Mouse (Mus musculus) cerebellum, postnatal 4 days (tissue): Measurements from ENCODE around the gene Flnb.
A peak's percentile ranks its signal among the peaks of the same experiment; 100 is the strongest.

ENCODE experiments used
- DNase-seq, 2 experiments: peaks; one replicate each; pipeline ENCODE4 v3.0.0; 2022; ENCODE audit warnings: low spot score in 2 of 2, mixed read lengths in 1 of 2

Flnb gene

DNA sequence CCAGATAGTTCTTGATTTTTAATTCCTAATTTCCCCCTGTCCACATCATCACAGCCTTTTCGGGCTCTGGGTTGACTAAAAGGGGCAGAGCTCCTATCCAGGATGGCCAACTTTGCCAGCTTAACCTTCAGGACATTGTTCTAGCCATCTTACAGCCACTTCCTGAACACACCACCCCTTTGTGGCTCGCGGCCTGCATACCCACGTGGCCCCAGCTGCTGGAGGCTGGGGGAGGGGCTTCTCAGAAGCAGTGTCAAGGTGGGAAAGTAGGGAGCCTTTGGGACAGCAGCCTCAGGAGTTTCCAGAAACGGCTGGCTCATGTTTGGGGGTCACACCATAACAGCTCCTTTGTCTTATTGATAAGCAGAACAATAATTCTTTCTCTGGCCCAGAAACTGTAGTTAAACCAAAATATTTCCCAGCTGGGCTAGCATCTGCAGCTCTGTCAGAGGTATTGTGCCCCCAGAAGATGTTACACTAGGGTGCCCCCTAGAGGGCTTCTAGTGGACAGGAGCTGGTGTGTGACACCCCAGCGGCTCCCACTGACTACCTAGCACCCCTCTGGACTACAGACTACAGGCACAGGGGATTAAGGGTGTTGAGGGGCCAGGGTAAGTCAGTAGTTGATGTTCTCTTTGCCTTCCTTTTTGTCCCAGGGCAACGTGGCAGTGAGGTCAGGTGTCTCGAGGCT, 126.7 kb downstream of the Flnb start:
- no peak for DNase-seq

GRCm38 (mm10) chr14:7945261-7945660, 127.5 kb downstream of the Flnb start:
- DNase-seq = no peak

- no peak for DNase-seq
Observed at GRCm38 (mm10) chr14:7951234-7951633, 133.5 kb downstream of the Flnb start.

DNA sequence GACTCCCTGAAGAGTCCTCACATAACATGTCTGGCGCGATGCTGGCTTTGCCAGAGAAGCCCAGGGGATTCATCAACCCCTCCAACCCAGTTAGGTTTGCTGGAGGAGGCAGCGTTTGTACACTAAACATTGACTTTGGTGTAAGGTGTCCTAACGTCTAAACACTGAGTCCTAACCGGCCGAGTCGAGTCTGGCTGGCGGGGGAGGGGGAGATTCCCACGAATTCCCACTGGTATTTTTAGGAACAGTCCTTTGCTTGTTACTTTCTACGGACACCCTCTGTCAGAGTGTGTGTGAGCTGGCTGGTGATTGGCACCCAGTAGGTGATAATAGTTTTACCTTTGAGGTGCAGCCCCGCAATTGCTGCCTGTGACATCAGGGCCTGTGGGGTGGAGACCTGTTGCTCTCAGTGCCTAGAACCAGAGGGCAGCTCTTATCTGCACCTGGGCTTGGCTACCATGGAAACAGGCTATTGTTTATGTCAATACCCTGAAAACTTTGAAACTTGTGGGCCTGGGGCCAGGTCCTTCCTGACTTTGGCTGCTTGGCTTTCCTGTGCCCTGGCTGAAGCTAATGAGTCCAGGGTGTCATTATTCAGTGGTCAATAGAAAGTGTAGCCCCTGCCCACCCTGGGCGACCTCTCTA, 135.0 kb downstream of the Flnb start:
- no peak for DNase-seq

DNA sequence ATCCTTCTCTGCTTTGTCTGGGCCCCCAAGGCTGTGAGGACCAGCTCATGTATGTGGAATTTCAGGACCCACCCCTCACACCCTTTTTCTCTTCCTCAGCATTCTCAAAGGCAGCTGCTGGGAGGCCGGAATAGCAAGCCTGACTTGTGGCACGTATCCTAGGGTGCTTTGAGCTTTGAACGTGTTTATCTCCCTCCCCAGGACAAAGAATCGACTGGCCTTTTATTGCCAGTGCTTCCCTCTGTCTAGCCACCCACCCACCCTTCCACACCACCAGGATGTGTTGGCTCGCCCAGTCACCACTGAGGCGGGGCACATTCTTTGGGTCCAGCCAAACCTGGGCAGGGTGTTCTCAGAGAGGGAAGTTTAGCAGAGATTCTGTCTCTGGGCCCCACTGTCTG, 136.3 kb downstream of the Flnb start:
- DNase-seq = no peak

DNA sequence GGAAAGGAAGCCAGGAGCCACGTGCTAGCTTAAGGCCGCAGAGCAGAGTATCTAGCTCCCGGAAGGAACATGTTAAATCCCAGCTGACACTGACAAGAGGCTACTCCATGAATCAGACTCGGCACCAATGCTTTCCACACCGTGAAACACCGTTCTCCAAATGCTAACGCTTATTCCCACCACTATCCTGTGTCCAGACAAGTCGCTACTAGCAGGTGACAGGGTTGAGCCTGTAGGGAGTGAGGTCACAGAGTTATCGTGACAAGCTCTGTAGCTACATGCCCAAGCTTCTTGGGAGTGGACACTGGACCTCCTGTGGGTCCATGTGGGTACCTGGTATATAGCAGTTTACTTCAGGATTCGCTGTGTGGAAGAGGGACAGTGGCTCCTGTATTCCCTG, 138.7 kb downstream of the Flnb start:
- no peak for DNase-seq

- no peak for DNase-seq
Observed at GRCm38 (mm10) chr14:7957049-7957448, 139.3 kb downstream of the Flnb start, which contains the start of gene Gm45521. TSS of gene Gm45521 (plus strand) at chr14:7957288.

DNA sequence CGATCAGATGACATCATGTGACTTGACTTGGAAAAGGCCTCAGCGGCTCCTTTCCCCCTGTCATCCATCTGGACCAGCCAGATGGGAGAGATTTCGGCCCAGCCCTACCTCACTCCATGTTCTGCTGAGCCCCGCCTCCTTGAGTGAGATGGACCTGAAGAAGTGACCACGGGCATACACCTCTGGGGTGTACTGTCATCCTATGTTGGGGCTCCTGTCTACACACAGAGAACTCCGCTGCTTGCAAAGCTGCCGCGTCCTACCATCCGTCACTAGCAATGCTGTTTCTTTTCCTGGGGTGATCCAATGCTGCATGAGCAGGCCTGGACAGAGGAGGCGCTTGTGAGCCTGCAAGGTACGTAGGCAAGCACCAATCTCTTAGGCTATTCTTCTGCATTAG, 142.9 kb downstream of the Flnb start:
- DNase-seq = peak in 1 of 2 experiments; percentile 50

- DNase-seq = no peak
Observed at GRCm38 (mm10) chr14:7961714-7962113, 144.0 kb downstream of the Flnb start.

GRCm38 (mm10) chr14:7962626-7963025, 144.9 kb downstream of the Flnb start:
- no peak for DNase-seq

DNA sequence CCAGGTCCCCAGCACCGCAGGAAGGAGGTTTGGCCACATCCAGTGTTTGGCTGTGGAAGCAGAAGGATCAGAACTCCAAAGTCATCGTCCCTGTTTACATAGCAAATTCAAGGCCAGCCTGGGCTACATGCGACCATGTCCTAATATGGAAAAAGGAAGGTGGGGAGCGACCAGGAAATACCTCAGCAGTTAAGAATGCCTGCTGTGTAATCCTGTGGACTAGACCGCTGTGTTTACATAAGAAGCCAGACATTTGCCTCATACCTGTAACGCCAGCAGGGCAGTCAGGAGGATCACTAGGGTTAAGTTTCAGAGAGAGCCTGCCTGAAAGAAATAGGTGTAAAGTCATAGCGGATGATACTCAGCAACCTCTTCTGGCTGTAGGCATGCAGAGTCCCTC, 145.4 kb downstream of the Flnb start:
- no peak for DNase-seq

DNA sequence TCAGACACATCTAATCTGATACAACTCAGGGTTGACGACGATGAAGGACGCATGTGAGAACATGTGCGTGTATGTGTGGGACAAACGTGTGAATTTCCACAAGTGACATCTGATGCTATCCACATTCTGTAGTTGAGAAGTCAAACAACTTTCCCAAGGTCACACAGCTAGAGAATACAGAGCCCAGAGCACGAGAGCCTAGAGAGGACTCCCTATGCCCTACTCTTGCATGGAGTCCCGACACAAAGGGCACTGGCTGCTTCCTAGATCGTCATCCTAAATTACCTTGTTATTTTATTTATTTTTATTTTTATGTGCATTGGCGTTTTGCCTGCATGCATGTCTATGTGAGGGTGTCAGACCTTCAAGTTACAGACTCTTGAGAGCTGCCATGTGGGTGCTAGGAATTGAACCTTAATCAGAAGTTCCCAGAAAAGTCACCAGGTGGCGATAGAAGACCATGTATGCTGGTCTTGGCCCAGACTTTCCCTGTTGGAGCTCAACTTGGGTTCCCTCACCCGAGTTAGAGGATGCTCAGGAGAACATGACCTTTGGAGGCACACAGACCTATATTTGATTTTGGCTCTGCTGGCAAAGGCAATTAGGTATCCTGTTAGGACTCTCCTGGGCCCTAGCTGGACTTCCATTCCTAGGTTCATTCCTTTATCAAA, 146.6 kb downstream of the Flnb start:
- DNase-seq = peak in 1 of 2 experiments; percentile 74

DNA sequence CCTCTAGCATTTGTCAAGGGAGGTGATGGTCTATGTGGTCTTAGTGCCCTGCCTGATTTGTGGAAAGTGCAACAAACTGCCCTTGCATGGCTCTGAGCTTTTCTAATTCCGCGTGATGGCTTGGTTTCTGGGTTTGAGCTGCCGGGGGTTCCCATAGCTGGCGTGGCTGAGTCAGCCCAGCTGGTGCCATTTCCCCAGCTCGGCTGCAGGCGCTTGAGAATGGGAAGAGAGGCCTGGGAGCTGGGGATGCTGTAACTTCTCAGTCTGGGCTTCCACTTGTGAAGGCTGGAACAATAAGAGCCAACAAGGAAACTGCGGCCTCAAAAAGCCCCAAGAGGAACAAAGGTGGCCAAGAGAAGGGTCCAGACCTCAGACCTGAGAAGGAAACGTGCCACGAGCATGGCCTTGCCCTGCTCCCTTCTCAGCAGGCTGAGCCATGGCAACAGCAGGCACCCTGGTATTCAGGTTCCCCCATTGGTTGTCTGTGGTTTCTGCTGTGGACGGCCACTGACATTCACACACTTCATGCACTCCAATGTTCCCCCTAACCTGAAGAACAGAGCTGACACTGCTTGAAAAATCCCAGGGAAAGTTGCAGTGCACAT, 154.2 kb downstream of the Flnb start:
- DNase-seq = no peak

GRCm38 (mm10) chr14:7974643-7975042, 156.9 kb downstream of the Flnb start:
- DNase-seq = no peak

- DNase-seq = no peak
Observed at GRCm38 (mm10) chr14:7975177-7975576, 157.4 kb downstream of the Flnb start.

DNA sequence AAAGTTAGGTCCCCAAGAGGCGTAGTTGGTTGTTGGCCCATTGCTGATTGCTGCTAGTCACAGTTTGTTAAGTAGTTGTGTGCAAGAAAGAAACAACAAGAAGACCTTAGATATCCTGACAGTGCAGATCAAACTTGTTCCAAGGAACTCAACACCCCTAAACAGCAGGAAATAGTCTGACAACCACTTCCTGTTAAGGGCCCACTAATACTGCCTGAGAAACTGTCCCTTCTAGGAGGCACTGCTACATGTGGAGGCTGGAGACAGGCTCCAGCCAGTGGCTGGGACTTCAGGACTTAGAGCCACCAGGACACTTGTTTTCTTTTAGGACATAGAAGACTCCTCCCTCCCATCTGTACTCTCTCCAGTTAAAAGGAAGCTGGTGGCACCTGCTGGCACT, 159.7 kb downstream of the Flnb start:
- DNase-seq = no peak

DNA sequence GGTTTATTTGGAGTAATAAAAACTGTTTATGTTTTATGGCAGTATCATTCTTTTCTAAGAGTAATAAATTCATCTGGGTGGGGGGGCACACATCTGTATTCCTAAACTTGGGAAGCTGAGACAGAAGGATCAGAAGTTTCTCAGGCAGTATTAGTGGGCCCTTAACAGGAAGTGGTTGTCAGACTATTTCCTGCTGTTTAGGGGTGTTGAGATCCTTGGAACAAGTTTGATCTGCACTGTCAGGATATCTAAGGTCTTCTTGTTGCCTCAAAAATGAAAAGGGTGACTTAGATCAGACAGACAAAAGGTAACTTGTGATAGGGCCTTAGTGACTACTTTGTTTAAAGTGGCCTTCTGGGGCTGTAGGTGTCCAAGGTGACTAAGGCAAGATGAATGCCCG, 160.4 kb downstream of the Flnb start:
- DNase-seq = no peak

DNA sequence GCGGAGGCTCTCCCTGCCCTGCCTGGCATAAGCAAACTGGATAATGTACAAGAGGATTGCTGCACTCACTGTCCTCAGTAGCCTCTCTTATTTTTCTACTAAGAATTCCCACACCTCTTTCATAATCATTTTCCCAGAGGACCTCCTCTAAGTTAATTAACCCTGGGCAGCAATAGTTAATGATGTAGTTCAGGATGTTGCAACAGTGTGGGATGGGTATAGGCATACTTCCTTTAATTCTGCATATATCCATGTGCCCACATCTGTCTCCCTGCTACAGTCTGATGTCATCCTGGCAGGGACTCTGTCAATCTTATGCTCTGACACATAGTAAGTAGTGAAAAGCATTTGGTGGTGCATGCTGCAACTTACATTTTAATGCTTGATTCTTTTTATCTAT, 163.5 kb downstream of the Flnb start:
- no peak for DNase-seq

GRCm38 (mm10) chr14:7986913-7987312, 169.2 kb downstream of the Flnb start:
- no peak for DNase-seq

GRCm38 (mm10) chr14:7989371-7989770, 171.6 kb downstream of the Flnb start:
- no peak for DNase-seq

GRCm38 (mm10) chr14:7989961-7990360, 172.2 kb downstream of the Flnb start:
- no peak for DNase-seq

- DNase-seq = no peak
Observed at GRCm38 (mm10) chr14:7991108-7991776, 173.5 kb downstream of the Flnb start.
